Mouse (Mus musculus) urinary bladder, postnatal 10 days (tissue): ENCODE results near the gene Krit1.
"Not testable (repeated sequence)": the region's sequence is repeated elsewhere in the genome, so short reads cannot be mapped to it uniquely, and the experiment has no call there.

Source experiments
- DNase-seq: peaks from one replicate; pipeline ENCODE4 v3.0.0; 2022; ENCODE audit warnings: low spot score

Krit1 gene

GRCm38 (mm10) chr5:3889201-3889600, 86.2 kb downstream of the Krit1 start:
- no peak for DNase-seq

GRCm38 (mm10) chr5:3893459-3894293, 90.7 kb downstream of the Krit1 start, which contains the start of gene Mterf1a:
TSS of gene Mterf1a (minus strand) at chr5:3893933.
- not testable (repeated sequence) for DNase-seq

GRCm38 (mm10) chr5:3894294-3894619, 91.3 kb downstream of the Krit1 start:
- not testable (repeated sequence) for DNase-seq
